Mouse (Mus musculus): ENCODE results near the gene Plb1.

DNA sequence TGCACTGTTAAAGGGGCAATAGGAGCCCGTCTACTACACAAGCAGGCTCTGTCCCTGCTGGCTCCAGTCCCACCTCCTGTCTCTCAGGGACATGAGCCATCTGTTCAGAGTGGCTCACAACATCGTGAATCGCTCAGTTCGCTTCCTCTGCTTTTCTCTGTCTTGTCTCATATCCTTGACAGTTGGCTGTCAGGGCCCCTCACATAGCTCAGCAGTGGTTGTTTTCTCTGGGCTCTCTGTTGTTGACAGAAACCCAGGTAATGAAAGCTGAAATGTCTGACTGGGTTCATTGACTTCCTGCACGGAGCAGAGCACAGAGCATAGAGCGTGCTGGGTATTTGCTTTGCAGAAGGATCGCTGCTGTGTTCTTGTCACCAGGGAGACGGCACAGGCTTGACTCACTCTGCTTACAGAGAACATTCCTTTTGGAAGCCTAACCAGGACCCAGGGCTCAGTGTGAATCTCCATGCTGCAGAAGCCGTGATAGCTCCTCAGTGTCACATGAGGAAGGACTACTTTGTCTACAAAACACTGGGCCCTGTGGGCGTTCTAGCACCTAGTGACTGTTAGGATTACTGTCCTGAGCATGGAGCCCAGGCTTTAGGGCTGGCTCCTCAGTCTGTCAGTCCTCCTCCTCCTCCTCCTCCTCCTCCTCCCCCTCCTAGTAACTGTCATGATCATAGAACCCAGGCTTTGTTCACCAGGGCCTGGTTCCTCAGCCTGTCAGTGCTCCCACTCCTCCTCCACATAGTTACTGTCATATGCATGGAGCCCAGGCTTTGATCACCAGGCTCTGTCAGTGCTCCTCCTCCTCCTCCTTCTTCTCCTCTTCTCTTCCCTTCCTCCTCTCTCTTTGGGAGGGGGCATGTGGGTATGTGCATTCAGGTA lies 113.8 kb downstream of the Plb1 start:
- TF ChIP-seq POLR2A (IDR thresholded peaks at IDR 0.05; ENCODE audit: borderline replicate concordance, extremely low read depth, insufficient read depth, insufficient read length, poor library complexity, severe bottlenecking) = no peak
- TF ChIP-seq CTCF (IDR thresholded peaks at IDR 0.05; ENCODE audit: borderline replicate concordance, extremely low read depth, insufficient read depth, insufficient read length) = no peak

Data from brain, embryonic 14.5 days (tissue).